Comparison of ENCODE assay signal across 8 mouse cellular contexts in the genomic region with DNA sequence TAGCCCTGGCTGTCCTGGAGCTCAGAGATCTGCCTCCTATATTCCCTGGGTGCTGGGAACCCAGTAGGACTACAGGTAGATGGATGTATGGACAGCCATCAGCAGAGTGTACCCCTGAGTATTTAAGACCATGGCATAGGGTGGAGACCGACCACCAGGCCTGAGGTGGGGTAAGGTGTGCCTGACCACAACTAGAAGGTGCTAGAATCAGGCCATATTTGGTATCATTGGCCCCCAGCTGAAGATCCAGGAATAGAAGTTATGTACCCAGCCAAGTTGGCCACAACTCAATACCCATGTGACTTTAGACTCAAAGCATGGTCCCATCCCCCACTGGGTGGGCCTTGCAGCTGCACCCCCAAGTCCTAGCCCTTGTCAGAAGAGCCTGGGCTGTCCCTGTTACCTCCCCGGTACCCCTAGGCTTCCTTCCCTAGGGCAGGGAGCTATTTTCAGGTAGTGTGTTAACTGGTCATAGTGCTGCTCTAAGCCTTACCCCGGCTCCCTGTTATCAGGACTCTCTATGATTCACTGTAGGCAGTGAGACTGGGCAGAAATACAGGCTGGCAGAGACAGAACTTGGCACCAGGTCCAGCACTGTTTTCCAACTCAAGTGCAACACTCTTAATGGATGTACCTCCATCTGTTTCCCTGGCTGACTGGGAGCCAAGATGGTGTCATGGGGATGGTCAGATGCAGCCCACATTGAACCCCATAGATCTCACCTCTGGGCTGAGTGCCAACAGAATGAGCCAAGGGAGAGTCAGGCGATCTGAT. TPM values are rescaled to one million over a fixed set of nuclear protein-coding genes. Genes with fewer than 3 reads are reported as not detected.
DNase-seq lines count a peak whose midpoint lies in the region; ATAC-seq and TF ChIP-seq lines count a peak whose summit lies in the region.

No protein-coding gene starts in this region.

- 0 out of 2 replicates have a peak overlapping the region, but pooled peaks have one; percentile 1 for H3K4me2 ChIP-seq in heart, embryonic 14.5 days (ENCODE audit: low read length)
- peak overlapping the region; percentile 10 for H3K4me2 ChIP-seq in myocyte (ENCODE audit: low read depth)

- peak overlapping the region; percentile 83 to 87 for H3K27ac ChIP-seq in heart, embryonic 14.5 days (replicated peaks in 1 of 2; ENCODE audit: control insufficient read depth in 1 of 2, insufficient read depth in 1 of 2, low read depth in 2 of 2, low read length in 2 of 2)

- peaks cover 13 to 16% of the 10 kb centered on the region in 2 experiments for H3K4me1 ChIP-seq in heart, embryonic 14.5 days (ENCODE audit: control insufficient read depth in 2 of 2, insufficient read depth in 2 of 2, low read length in 2 of 2)

- intact Hi-C loops in left cerebral cortex, postnatal 4 days (cut with DNase I) = no loop called here

- TF ChIP-seq POLR2A in myocyte (IDR thresholded peaks at IDR 0.05; ENCODE audit: insufficient read length, low read depth) = no peak

- no peaks in the 10 kb centered on the region for H3K79me2 ChIP-seq in myocyte (ENCODE audit: control insufficient read depth, insufficient read depth)

- no peak overlapping the region for H3ac ChIP-seq in myocyte (ENCODE audit: control insufficient read depth, insufficient read length)

- H3K27me3 ChIP-seq in heart, embryonic 14.5 days (ENCODE audit: control insufficient read depth, insufficient read depth, low read length) = no peaks in the 10 kb centered on the region
- no peaks in the 10 kb centered on the region for H3K27me3 ChIP-seq in myocyte (ENCODE audit: control insufficient read depth, insufficient read depth, insufficient read length)

- H3K9me3 ChIP-seq in heart, embryonic 14.5 days (ENCODE audit: control insufficient read depth, low read length) = no peaks in the 10 kb centered on the region

- H3K9ac ChIP-seq in heart, embryonic 14.5 days (ENCODE audit: low read length) = no peak overlapping the region

- WGBS in heart, embryonic 14.5 days = 47% methylated on average over 4 of the region's 4 CpGs

- H3K36me3 ChIP-seq in heart, embryonic 14.5 days (ENCODE audit: control insufficient read depth, insufficient read depth, low read length) = no peaks in the 10 kb centered on the region
- no peaks in the 10 kb centered on the region for H3K36me3 ChIP-seq in myocyte (ENCODE audit: control insufficient read depth, insufficient read depth)

- DNase-seq in left cerebral cortex, postnatal 4 days = peak; percentile 96
- DNase-seq in left cerebral cortex, adult 8-10 months (ENCODE audit: low spot score in 2 of 2) = no peak
- DNase-seq in cerebellum, adult 11-12 months = peak; percentile 85
- DNase-seq in kidney, postnatal 25 days = no peak
- DNase-seq in embryo, embryonic 10.5 days (ENCODE audit: low spot score) = no peak

- H3K4me3 ChIP-seq in heart, embryonic 14.5 days (ENCODE audit: control insufficient read depth in 1 of 2, insufficient read depth in 1 of 2, low read depth in 1 of 2, low read length in 2 of 2) = no peak overlapping the region
- H3K4me3 ChIP-seq in myocyte = no peak overlapping the region

- ATAC-seq in heart, embryonic 14.5 days (ENCODE audit: insufficient number of reproducible peaks, insufficient read depth, low FRiP score, low read depth) = peak; percentile 87
- ATAC-seq in frontal cortex, adult (ENCODE audit: low TSS enrichment) = no peak

TF ChIP-seq in myocyte, 11 proteins besides CTCF, POLR2A, EP300 and RAD21:
- TF ChIP-seq MAX (IDR thresholded peaks at IDR 0.05; ENCODE audit: low read depth) = no peak
- TF ChIP-seq USF1 (IDR thresholded peaks at IDR 0.05; ENCODE audit: low read depth) = peak; percentile 54
- TF ChIP-seq POLR2AphosphoS2 (IDR thresholded peaks at IDR 0.05; ENCODE audit: insufficient read length, low read depth) = no peak
- TF ChIP-seq SRF (IDR thresholded peaks at IDR 0.05; ENCODE audit: control insufficient read depth, insufficient read length, low read depth) = peak; percentile 96
- TF ChIP-seq TCF3 (IDR thresholded peaks at IDR 0.05; ENCODE audit: insufficient read length, low read depth) = no peak
- TF ChIP-seq E2F4 (IDR thresholded peaks at IDR 0.05; ENCODE audit: insufficient read depth) = no peak
- no peak for TF ChIP-seq CEBPB (IDR thresholded peaks at IDR 0.05; ENCODE audit: insufficient read depth, poor library complexity, severe bottlenecking)
- peak in 2 of 3 experiments; percentile 8 to 35 for TF ChIP-seq MYOG (IDR thresholded peaks at IDR 0.05; ENCODE audit: control insufficient read depth in 1 of 3, insufficient read depth in 1 of 3, insufficient read length in 2 of 3, low read depth in 2 of 3)
- peak in 1 of 3 experiments; percentile 60 for TF ChIP-seq MYOD1 (IDR thresholded peaks at IDR 0.05; ENCODE audit: control insufficient read depth in 1 of 3, insufficient read length in 2 of 3, low read depth in 2 of 3)
- TF ChIP-seq TCF12 (IDR thresholded peaks at IDR 0.05; ENCODE audit: insufficient read depth, poor library complexity, severe bottlenecking) = no peak
- no peak for TF ChIP-seq REST (IDR thresholded peaks at IDR 0.05; ENCODE audit: insufficient read depth, insufficient read length)
TF ChIP-seq in myocyte: peak in this region for 4.

RNA-seq across cellular contexts. Expression of a gene that starts 18.2 kb away (rescaled TPM):
- total RNA-seq in left cerebral cortex, postnatal 4 days (2021) = 1 to 10 TPM; 3.1 to 3.9 TPM
- 1 to 10 TPM; 3.2 to 5.9 (median 5.4) TPM for total RNA-seq in left cerebral cortex, adult 8-10 months (2022)
- 0.43 and 0.88 TPM in 2 replicates for polyA plus RNA-seq in heart, embryonic 14.5 days (2014; fragmentation: Nextera tagmentation; extraction: Ambion mirVana)
- polyA plus RNA-seq in myocyte (2012; fragmentation: generic; extraction: Trizol) = 28.4 TPM

Comparison
In these comparisons a context has a peak if more than half of its experiments do, and no peak if none do; other contexts are left out.
1. DNase-seq: peak in left cerebral cortex, postnatal 4 days (single experiment) and cerebellum, adult 11-12 months (single experiment); none in left cerebral cortex, adult 8-10 months (0 of 2), kidney, postnatal 25 days (0 of 2) and embryo, embryonic 10.5 days (single experiment).